Mouse (Mus musculus) limb, embryonic 13.5 days (tissue): ENCODE data around the gene Gm42421. TPM values are rescaled to one million over a fixed set of nuclear protein-coding genes. Genes with fewer than 3 reads are reported as not detected.

Experiments used
- ATAC-seq: fragments of 200-750 bp; cut with Nextera tagmentation; 2 replicates; pipeline ENCODE4 v1.8.0; 2017; ENCODE audit warnings: low read depth, moderate number of reproducible peaks, moderate TSS enrichment; ENCODE audit not compliant: low FRiP score
- H3K27ac ChIP-seq: fragments of 300-500 bp; sonication (generic); 2 replicates; pipeline ENCODE4 v1.5.1; 2015; ENCODE audit warnings: inconsistent platforms, mild to moderate bottlenecking, moderate library complexity
- H3K27me3 ChIP-seq: fragments of 300-500 bp; sonication (generic); 2 replicates; pipeline ENCODE4 v1.6.1; 2015; ENCODE audit warnings: mild to moderate bottlenecking, inconsistent platforms
- H3K36me3 ChIP-seq: fragments of 300-500 bp; sonication (generic); 2 replicates; pipeline ENCODE4 v1.6.1; 2015; ENCODE audit warnings: inconsistent platforms, mild to moderate bottlenecking, moderate library complexity
- H3K4me1 ChIP-seq: fragments of 300-500 bp; sonication (generic); 2 replicates; pipeline ENCODE4 v1.6.1; 2015; ENCODE audit warnings: inconsistent platforms
- H3K4me2 ChIP-seq: fragments of 300-500 bp; sonication (generic); replicated peaks from 2 replicates; pipeline ENCODE4 v1.6.1; 2015; ENCODE audit warnings: inconsistent platforms, mild to moderate bottlenecking, moderate library complexity
- H3K4me3 ChIP-seq: fragments of 300-500 bp; sonication (generic); 2 replicates; pipeline ENCODE4 v1.5.1; 2015; ENCODE audit warnings: moderate library complexity, mild to moderate bottlenecking, inconsistent platforms
- H3K9ac ChIP-seq: fragments of 300-500 bp; sonication (generic); 2 replicates; pipeline ENCODE4 v1.6.1; 2015; ENCODE audit warnings: mild to moderate bottlenecking, inconsistent platforms
- H3K9me3 ChIP-seq: fragments of 300-500 bp; sonication (generic); 2 replicates; pipeline ENCODE4 v1.6.1; 2016; ENCODE audit warnings: inconsistent platforms
- WGBS: fragments of 180-500 bp; shearing (Covaris S2); methylation state at CpG from one replicate; pipeline ENCODE4 v1.1.7; 2015; 5-methylcytosine and 5-hydroxymethylcytosine counted together
- polyA plus RNA-seq: library from polyadenylated mRNA; unstranded; fragments of >200 nt; fragmentation: Nextera tagmentation; extraction: Ambion mirVana; gene quantifications from 2 replicates; pipeline ENCODE4 v1.2.1, GENCODE M21; 2015

Gene Gm42421
- polyA plus RNA-seq, 1 experiment from 2014 or later: 0.89 TPM

- no peak for ATAC-seq
- H3K4me3 ChIP-seq: no peak overlapping the region
- no peak overlapping the region for H3K27ac ChIP-seq
- H3K27me3 ChIP-seq: no peaks in the 10 kb centered on the region
- 82% methylated on average over 12 of the region's 12 CpGs for WGBS
- no peaks in the 10 kb centered on the region for H3K9me3 ChIP-seq
- H3K4me2 ChIP-seq: no peak overlapping the region
- H3K4me1 ChIP-seq: no peaks in the 10 kb centered on the region
- H3K9ac ChIP-seq: no peak overlapping the region
- no peaks in the 10 kb centered on the region for H3K36me3 ChIP-seq
These were observed 20.4 kb downstream of the Gm42421 start for GRCm38 (mm10) chr5:143948361-143948760.

DNA sequence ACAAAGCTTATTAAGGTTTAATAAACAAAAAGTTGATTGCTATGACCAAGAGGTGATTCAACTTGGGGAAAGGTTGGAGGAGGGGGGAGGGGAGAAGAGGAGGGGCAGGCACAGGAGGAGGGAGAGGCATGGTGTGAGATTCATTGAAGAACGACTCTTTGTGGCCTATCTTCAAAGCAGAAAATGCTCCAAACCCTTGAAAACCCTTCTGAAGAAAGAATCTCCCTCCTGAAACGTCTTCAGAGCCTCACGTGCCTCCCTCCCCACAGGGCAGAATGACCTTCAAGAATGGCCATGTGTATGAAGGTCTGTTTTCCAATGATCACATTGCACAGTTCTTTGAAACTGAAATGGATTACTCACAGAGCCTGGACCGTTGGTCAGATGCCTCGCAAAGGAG lies 22.0 kb downstream of the Gm42421 start:
- no peak overlapping the region for H3K4me3 ChIP-seq
- 32% methylated on average over 5 of the region's 5 CpGs for WGBS
- H3K9me3 ChIP-seq: no peaks in the 10 kb centered on the region

GRCm38 (mm10) chr5:143957101-143957500 lies 29.1 kb downstream of the Gm42421 start:
- no peak overlapping the region for H3K9ac ChIP-seq
- H3K4me1 ChIP-seq: no peaks in the 10 kb centered on the region
- H3K27ac ChIP-seq: no peak overlapping the region
- no peaks in the 10 kb centered on the region; the same call in 1 of the 2 replicates for H3K36me3 ChIP-seq
- H3K27me3 ChIP-seq: no peaks in the 10 kb centered on the region
- no peak for ATAC-seq
- no peak overlapping the region for H3K4me2 ChIP-seq
- no peak overlapping the region for H3K4me3 ChIP-seq
- WGBS: 96% methylated on average over 6 of the region's 6 CpGs
- peaks cover 8% of the 10 kb centered on the region; the same call in 1 of the 2 replicates for H3K9me3 ChIP-seq

More for the DNA sequence above, 22.0 kb downstream of the Gm42421 start:
- H3K9ac ChIP-seq: no peak overlapping the region
- H3K27ac ChIP-seq: no peak overlapping the region
- H3K27me3 ChIP-seq: no peaks in the 10 kb centered on the region
- no peak overlapping the region for H3K4me2 ChIP-seq
- no peaks in the 10 kb centered on the region for H3K36me3 ChIP-seq
- no peaks in the 10 kb centered on the region for H3K4me1 ChIP-seq
- no peak for ATAC-seq

- no peak overlapping the region for H3K9ac ChIP-seq
- peaks cover 8% of the 10 kb centered on the region; the same call in 1 of the 2 replicates for H3K9me3 ChIP-seq
- no peak overlapping the region for H3K4me2 ChIP-seq
- H3K36me3 ChIP-seq: no peaks in the 10 kb centered on the region; the same call in 1 of the 2 replicates
- 92% methylated on average over 11 of the region's 11 CpGs for WGBS
- ATAC-seq: no peak
- H3K27me3 ChIP-seq: no peaks in the 10 kb centered on the region
- H3K4me1 ChIP-seq: no peaks in the 10 kb centered on the region
- no peak overlapping the region for H3K4me3 ChIP-seq
- H3K27ac ChIP-seq: no peak overlapping the region
These were observed 31.6 kb downstream of the Gm42421 start for GRCm38 (mm10) chr5:143959551-143959950.

- H3K27ac ChIP-seq: no peak overlapping the region
- H3K27me3 ChIP-seq: no peaks in the 10 kb centered on the region
- H3K9ac ChIP-seq: no peak overlapping the region
- ATAC-seq: no peak
- H3K9me3 ChIP-seq: peaks cover 8% of the 10 kb centered on the region; the same call in 1 of the 2 replicates
- no peak overlapping the region for H3K4me2 ChIP-seq
- no peak overlapping the region for H3K4me3 ChIP-seq
- no peaks in the 10 kb centered on the region for H3K4me1 ChIP-seq
- WGBS: 90% methylated on average over 8 of the region's 8 CpGs
- H3K36me3 ChIP-seq: no peaks in the 10 kb centered on the region; the same call in 1 of the 2 replicates
These were observed 33.2 kb downstream of the Gm42421 start for GRCm38 (mm10) chr5:143961176-143961575.

- H3K4me3 ChIP-seq: no peak overlapping the region
- no peak for ATAC-seq
- 83% methylated on average over 12 of the region's 12 CpGs for WGBS
- no peaks in the 10 kb centered on the region for H3K36me3 ChIP-seq
- no peak overlapping the region for H3K9ac ChIP-seq
- H3K4me2 ChIP-seq: no peak overlapping the region
- H3K9me3 ChIP-seq: no peaks in the 10 kb centered on the region
- H3K27ac ChIP-seq: no peak overlapping the region
- H3K4me1 ChIP-seq: no peaks in the 10 kb centered on the region
- no peaks in the 10 kb centered on the region for H3K27me3 ChIP-seq
These were observed 37.8 kb downstream of the Gm42421 start for GRCm38 (mm10) chr5:143965586-143966345.

GRCm38 (mm10) chr5:143966671-143967070 lies 38.7 kb downstream of the Gm42421 start:
- no peak for ATAC-seq
- WGBS: 87% methylated on average over 12 of the region's 12 CpGs

GRCm38 (mm10) chr5:143972628-143973027 lies 44.7 kb downstream of the Gm42421 start:
- H3K4me1 ChIP-seq: no peaks in the 10 kb centered on the region
- WGBS: 62% methylated on average over 3 of the region's 3 CpGs
- no peak for ATAC-seq
- H3K4me2 ChIP-seq: no peak overlapping the region
- no peaks in the 10 kb centered on the region for H3K9me3 ChIP-seq
- H3K9ac ChIP-seq: no peak overlapping the region
- H3K36me3 ChIP-seq: no peaks in the 10 kb centered on the region
- H3K27me3 ChIP-seq: no peaks in the 10 kb centered on the region
- H3K4me3 ChIP-seq: no peak overlapping the region
- H3K27ac ChIP-seq: no peak overlapping the region

More at GRCm38 (mm10) chr5:143966671-143967070, 38.7 kb downstream of the Gm42421 start:
- H3K27ac ChIP-seq: no peak overlapping the region
- no peaks in the 10 kb centered on the region for H3K4me1 ChIP-seq
- no peaks in the 10 kb centered on the region for H3K9me3 ChIP-seq
- no peaks in the 10 kb centered on the region for H3K36me3 ChIP-seq
- no peaks in the 10 kb centered on the region for H3K27me3 ChIP-seq
- no peak overlapping the region for H3K4me3 ChIP-seq
- no peak overlapping the region for H3K4me2 ChIP-seq
- no peak overlapping the region for H3K9ac ChIP-seq

DNA sequence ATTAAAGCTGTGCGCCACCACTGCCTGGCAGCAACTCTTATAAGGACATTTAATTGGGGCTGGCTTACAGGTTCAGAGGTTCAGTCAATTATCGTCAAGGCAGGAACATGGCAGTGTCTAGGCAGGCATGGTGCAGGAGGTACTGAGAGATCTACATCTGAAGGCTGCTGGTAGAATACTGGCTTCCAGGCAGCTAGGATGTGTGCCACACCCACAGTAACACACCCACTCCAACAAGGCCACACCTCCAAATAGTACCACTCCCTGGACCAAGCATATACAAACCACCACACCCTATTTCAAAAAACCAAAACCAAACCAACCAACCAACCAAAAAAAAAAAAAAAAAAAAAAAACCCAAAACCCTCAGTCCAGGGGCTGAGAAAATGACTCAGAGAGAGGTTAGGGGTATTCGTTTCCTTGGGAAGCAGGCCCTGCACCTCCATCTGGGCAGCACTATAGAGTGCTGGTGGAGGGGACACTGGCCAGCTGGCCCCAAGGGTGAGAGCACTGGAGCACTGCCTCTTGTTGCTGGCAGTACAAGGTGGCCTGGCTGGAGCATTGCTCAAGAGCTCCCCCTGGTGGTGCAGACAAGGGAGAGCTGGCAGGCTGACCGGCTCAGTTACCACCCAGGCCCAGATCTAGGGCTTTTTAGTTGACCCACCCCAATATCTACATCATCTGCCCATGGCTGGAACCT lies 47.1 kb downstream of the Gm42421 start:
- Histone ChIP-seq H3K4me1 (no peaks in the 10 kb centered on the region), H3K9ac (no peak overlapping the region), H3K4me3 (no peak overlapping the region), H3K4me2 (no peak overlapping the region), H3K36me3 (no peaks in the 10 kb centered on the region), H3K27ac (no peak overlapping the region), H3K9me3 (no peaks in the 10 kb centered on the region), H3K27me3 (no peaks in the 10 kb centered on the region)
- peak; percentile 39 for ATAC-seq
- WGBS: 45% methylated on average over 4 of the region's 4 CpGs

GRCm38 (mm10) chr5:143975631-143975933 lies 47.6 kb downstream of the Gm42421 start:
- no peak overlapping the region for H3K4me3 ChIP-seq
- no peak overlapping the region for H3K4me2 ChIP-seq
- H3K27me3 ChIP-seq: no peaks in the 10 kb centered on the region
- no peak overlapping the region for H3K9ac ChIP-seq
- no peak overlapping the region for H3K27ac ChIP-seq
- no peak for ATAC-seq
- H3K9me3 ChIP-seq: no peaks in the 10 kb centered on the region
- WGBS: 72% methylated on average over 2 of the region's 2 CpGs
- H3K4me1 ChIP-seq: no peaks in the 10 kb centered on the region
- no peaks in the 10 kb centered on the region for H3K36me3 ChIP-seq

- Histone ChIP-seq H3K4me3 (no peak overlapping the region), H3K27me3 (no peaks in the 10 kb centered on the region), H3K36me3 (no peaks in the 10 kb centered on the region), H3K9me3 (no peaks in the 10 kb centered on the region), H3K27ac (no peak overlapping the region), H3K4me2 (no peak overlapping the region), H3K9ac (no peak overlapping the region; the same call in 1 of the 2 replicates), H3K4me1 (peaks cover 5% of the 10 kb centered on the region)
- WGBS: 90% methylated on average over 11 of the region's 11 CpGs
- ATAC-seq: no peak
These were observed 48.3 kb downstream of the Gm42421 start for GRCm38 (mm10) chr5:143976232-143976631.

DNA sequence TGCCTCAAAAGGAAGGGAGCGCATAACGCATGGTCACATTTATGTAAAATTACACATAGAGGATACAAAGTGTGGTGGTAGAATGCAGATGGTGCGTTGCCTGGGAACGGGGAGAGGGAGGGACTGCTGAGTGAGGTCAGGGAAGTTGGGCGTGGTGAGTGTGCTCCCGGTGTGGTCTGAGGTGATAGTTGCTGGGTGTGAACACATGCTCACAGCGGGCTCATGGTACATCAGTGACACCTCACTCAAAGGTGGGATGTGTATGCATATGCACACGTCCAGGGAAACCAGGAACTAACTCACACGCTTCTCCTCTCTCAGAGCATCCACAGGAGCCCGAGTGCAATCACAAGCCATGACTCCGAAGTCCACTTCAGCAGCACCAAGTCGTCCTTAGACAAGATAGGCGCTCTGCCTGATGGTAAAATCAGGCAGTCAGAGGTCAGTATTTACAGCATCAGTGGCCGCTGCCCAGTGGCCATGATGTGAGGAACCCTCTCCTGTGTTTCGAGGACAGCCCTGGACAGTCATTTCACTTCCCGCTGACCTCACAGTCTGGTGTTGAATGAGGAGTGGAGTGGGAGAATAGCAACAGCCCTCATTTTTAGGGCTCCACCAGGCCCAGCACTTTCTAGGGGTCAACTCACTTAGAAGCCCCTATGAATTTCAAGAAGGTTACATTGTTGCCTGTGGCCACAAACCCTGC lies 48.9 kb downstream of the Gm42421 start:
- ATAC-seq: no peak
- Histone ChIP-seq H3K9me3 (no peaks in the 10 kb centered on the region), H3K9ac (no peak overlapping the region), H3K36me3 (no peaks in the 10 kb centered on the region), H3K4me3 (no peak overlapping the region), H3K27ac (no peak overlapping the region), H3K4me2 (no peak overlapping the region), H3K4me1 (peaks cover 5% of the 10 kb centered on the region), H3K27me3 (no peaks in the 10 kb centered on the region)
- 72% methylated on average over 16 of the region's 16 CpGs for WGBS
